Mouse (Mus musculus) ES-CJ7 (cell line): ENCODE results near the gene Pnliprp1.

ENCODE experiments used
- DNase-seq: peaks from one replicate; pipeline ENCODE4 v3.0.0; 2011; ENCODE audit warnings: low read depth, low spot score

Pnliprp1 gene

GRCm38 (mm10) chr19:58776461-58776860, 47.8 kb downstream of the Pnliprp1 start:
- DNase-seq, result no peak

- DNase-seq, result no peak
These were observed 52.9 kb downstream of the Pnliprp1 start for GRCm38 (mm10) chr19:58781566-58781965.

- no peak for DNase-seq
These were observed 55.3 kb downstream of the Pnliprp1 start for GRCm38 (mm10) chr19:58783938-58784337.

- no peak for DNase-seq
These were observed 60.5 kb downstream of the Pnliprp1 start for GRCm38 (mm10) chr19:58789194-58789593.
